Mouse (Mus musculus) megakaryocyte-erythroid progenitor cell, adult 5-6 weeks (primary cell): ENCODE results near the gene Nhsl1. TPM values are rescaled to one million over a fixed set of nuclear protein-coding genes. Genes with fewer than 3 reads are reported as not detected.

Source experiments
- ATAC-seq: replicated peaks from 2 replicates; pipeline ENCODE4 v1.8.0; 2016; ENCODE audit warnings: mild to moderate bottlenecking, inconsistent platforms; ENCODE audit not compliant: severe bottlenecking, poor library complexity, low FRiP score, low TSS enrichment
- total RNA-seq, 2 experiments: library from RNA; stranded (forward) in 1 of 2; stranded (reverse) in 1 of 2; fragments of 200-1000, 215-1000 nt in 1 of 2; fragments of >200 nt in 1 of 2; fragmentation: Nextera tagmentation in 1 of 2; gene quantifications; 2 replicates each; pipeline ENCODE4 v1.2.3; 2014 to 2017

Gene Nhsl1
- 0.99 and 1.2 TPM in 2 replicates for total RNA-seq (2014; fragmentation: Nextera tagmentation)
- 0.42 TPM in 1 of 2 replicates, not detected in the other for total RNA-seq (2017)

- ATAC-seq, result no peak
Observed at GRCm38 (mm10) chr10:18318916-18319481, at the start of gene Nhsl1. Gene Nhsl1, plus strand, starts transcription at chr10:18318985.

GRCm38 (mm10) chr10:18276090-18276734 is 42.6 kb upstream of the Nhsl1 start:
- no peak for ATAC-seq

GRCm38 (mm10) chr10:18283991-18284390 is 34.8 kb upstream of the Nhsl1 start:
- ATAC-seq, result no peak

- ATAC-seq, result no peak
Observed at GRCm38 (mm10) chr10:18289512-18289911, 29.3 kb upstream of the Nhsl1 start.

GRCm38 (mm10) chr10:18305106-18305505 is 13.7 kb upstream of the Nhsl1 start:
- no peak for ATAC-seq

GRCm38 (mm10) chr10:18315071-18315470 is 3.7 kb upstream of the Nhsl1 start:
- ATAC-seq, result no peak

GRCm38 (mm10) chr10:18317521-18317920 is 1.3 kb upstream of the Nhsl1 start:
- ATAC-seq, result no peak

- ATAC-seq, result no peak
Observed at GRCm38 (mm10) chr10:18317961-18318915, 547 bp upstream of the Nhsl1 start.

- ATAC-seq, result no peak
Observed at GRCm38 (mm10) chr10:18319691-18320090, 906 bp downstream of the Nhsl1 start.

- no peak for ATAC-seq
Observed at GRCm38 (mm10) chr10:18321861-18322260, 3.1 kb downstream of the Nhsl1 start.

- no peak for ATAC-seq
Observed at GRCm38 (mm10) chr10:18323701-18324100, 4.9 kb downstream of the Nhsl1 start.

- ATAC-seq, result no peak
Observed at GRCm38 (mm10) chr10:18328331-18328908, 9.6 kb downstream of the Nhsl1 start.

GRCm38 (mm10) chr10:18329096-18330038 is 10.6 kb downstream of the Nhsl1 start:
- ATAC-seq, result no peak

GRCm38 (mm10) chr10:18330445-18330844 is 11.7 kb downstream of the Nhsl1 start:
- ATAC-seq, result no peak

- ATAC-seq, result no peak
Observed at GRCm38 (mm10) chr10:18333575-18333974, 14.8 kb downstream of the Nhsl1 start.

- ATAC-seq, result no peak
Observed at GRCm38 (mm10) chr10:18334176-18334575, 15.4 kb downstream of the Nhsl1 start.

GRCm38 (mm10) chr10:18334734-18335133 is 15.9 kb downstream of the Nhsl1 start:
- no peak for ATAC-seq

GRCm38 (mm10) chr10:18337725-18338124 is 18.9 kb downstream of the Nhsl1 start:
- ATAC-seq, result no peak

GRCm38 (mm10) chr10:18339386-18339785 is 20.6 kb downstream of the Nhsl1 start:
- no peak for ATAC-seq
